Mouse (Mus musculus) brain, embryonic 14.5 days (tissue): ENCODE measurements at regions not wholly inside any gene's neighbourhood (a gene's known extent, or its start where the extent isn't known, plus 50 kb on each side); places are given as distances from the start of the nearest gene placed in this dataset.

Source experiments
- CTCF ChIP-seq: fragments of 200-500 bp; IDR thresholded peaks from 2 replicates; pipeline ENCODE4 v1.5.1; 2012; ENCODE audit warnings: inconsistent platforms, mild to moderate bottlenecking, moderate library complexity, borderline replicate concordance; ENCODE audit not compliant: insufficient read depth, insufficient read length; ENCODE audit errors: extremely low read depth
- POLR2A ChIP-seq: fragments of 200-500 bp; IDR thresholded peaks from 2 replicates; pipeline ENCODE4 v1.6.1; 2012; ENCODE audit warnings: mild to moderate bottlenecking, inconsistent platforms, borderline replicate concordance; ENCODE audit not compliant: poor library complexity, insufficient read depth, insufficient read length, severe bottlenecking; ENCODE audit errors: extremely low read depth

- no peak for TF ChIP-seq CTCF
- no peak for TF ChIP-seq POLR2A
These were observed 224.7 kb downstream of the Adamts15 start for GRCm38 (mm10) chr9:30697533-30697932.
